Mouse (Mus musculus) G1E (cell line): ENCODE results near the gene Wnt11. TPM values are rescaled to one million over a fixed set of nuclear protein-coding genes. Genes with fewer than 3 reads are reported as not detected.

Experiments used
- ATAC-seq: 2 replicates; pipeline ENCODE4 v1.8.0; 2016; ENCODE audit warnings: mild to moderate bottlenecking; ENCODE audit not compliant: insufficient number of reproducible peaks, poor library complexity, low FRiP score, severe bottlenecking; ENCODE audit errors: extremely low read depth
- DNase-seq: peaks from one replicate; pipeline ENCODE4 v3.0.0; 2012; ENCODE audit warnings: low spot score
- H3K27me3 ChIP-seq: 2 replicates; pipeline ENCODE4 v1.6.1; 2012; ENCODE audit warnings: mild to moderate bottlenecking, low read length, inconsistent platforms; ENCODE audit not compliant: insufficient read depth
- H3K36me3 ChIP-seq: replicated peaks from 2 replicates; pipeline ENCODE3; 2012; ENCODE audit warnings: mild to moderate bottlenecking, inconsistent platforms
- H3K4me1 ChIP-seq: 2 replicates; pipeline ENCODE4 v1.6.1; 2012; ENCODE audit warnings: low read depth, low read length, inconsistent platforms, mixed read lengths; ENCODE audit not compliant: insufficient read depth
- H3K4me3 ChIP-seq: 2 replicates; pipeline ENCODE4 v1.5.1; 2012; ENCODE audit warnings: low read depth, mild to moderate bottlenecking, inconsistent platforms, low read length, moderate library complexity, mixed read lengths
- H3K9me3 ChIP-seq: replicated peaks from 2 replicates; pipeline ENCODE4 v1.6.1; 2012; ENCODE audit warnings: inconsistent platforms
- CTCF ChIP-seq: IDR thresholded peaks from 2 replicates; pipeline ENCODE4 v1.5.1; 2012; ENCODE audit warnings: low read depth, low read length, inconsistent platforms, mixed read lengths
- GATA1 ChIP-seq: IDR thresholded peaks from 2 replicates; pipeline ENCODE4 v1.6.1; 2012; ENCODE audit warnings: borderline replicate concordance, low read length, inconsistent platforms, mixed read lengths
- GATA2 ChIP-seq: IDR thresholded peaks from 2 replicates; pipeline ENCODE4 v1.6.1; 2012; ENCODE audit warnings: low read depth, low read length, inconsistent platforms, borderline replicate concordance
- POLR2AphosphoS5 ChIP-seq: IDR thresholded peaks from 2 replicates; pipeline ENCODE4 v1.6.1; 2012; ENCODE audit warnings: low read depth, low read length, inconsistent platforms; ENCODE audit not compliant: insufficient replicate concordance
- TAL1 ChIP-seq: conservative IDR thresholded peaks from 2 replicates; pipeline ENCODE4 v1.6.1; 2012; ENCODE audit warnings: low read depth, low read length, inconsistent platforms, mixed read lengths
- polyA plus RNA-seq: library from polyadenylated mRNA; stranded (reverse); fragments of >175 nt; gene quantifications from 2 replicates; pipeline ENCODE4 v1.2.3, GENCODE M21; 2012
- total RNA-seq, 2 experiments: library from RNA; stranded (forward) in 1 of 2; stranded (reverse) in 1 of 2; fragments of 200-1000 nt in 1 of 2; fragments of >200 nt in 1 of 2; fragmentation: Nextera tagmentation in 1 of 2; gene quantifications; 2 replicates each; pipeline ENCODE4 v1.2.3; 2014 to 2017

The Wnt11 gene
- total and polyA plus RNA-seq, 3 experiments: not detected

DNA sequence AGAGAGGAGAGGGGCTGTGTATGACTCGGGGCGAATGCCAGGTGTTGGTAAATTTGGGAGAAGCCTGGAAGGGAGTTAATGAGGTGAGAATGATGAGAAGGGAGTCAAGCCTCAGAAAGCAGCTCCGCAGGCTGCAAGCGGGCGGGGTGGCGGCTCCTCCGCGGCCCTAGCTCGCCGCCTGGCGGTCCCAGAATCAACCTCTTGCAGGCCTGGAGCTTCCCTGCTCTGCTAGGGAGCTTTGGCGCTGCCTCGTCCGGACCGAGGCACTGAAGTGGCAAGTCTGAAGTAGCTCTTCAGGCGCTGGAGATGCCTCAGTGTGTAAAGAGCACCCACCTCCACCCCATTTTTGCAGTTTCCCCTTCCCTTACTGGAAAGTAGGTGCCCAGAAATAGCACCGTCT is 3.0 kb downstream of the Wnt11 start:
- DNase-seq (no peak), ATAC-seq (no peak)
- Histone ChIP-seq H3K36me3 (no peaks in the 10 kb centered on the region), H3K27me3 (peaks cover 57% of the 10 kb centered on the region), H3K4me3 (no peak overlapping the region), H3K4me1 (no peaks in the 10 kb centered on the region), H3K9me3 (no peaks in the 10 kb centered on the region)
- TF ChIP-seq TAL1 (no peak), CTCF (no peak), GATA2 (no peak), POLR2AphosphoS5 (no peak), GATA1 (no peak)

DNA sequence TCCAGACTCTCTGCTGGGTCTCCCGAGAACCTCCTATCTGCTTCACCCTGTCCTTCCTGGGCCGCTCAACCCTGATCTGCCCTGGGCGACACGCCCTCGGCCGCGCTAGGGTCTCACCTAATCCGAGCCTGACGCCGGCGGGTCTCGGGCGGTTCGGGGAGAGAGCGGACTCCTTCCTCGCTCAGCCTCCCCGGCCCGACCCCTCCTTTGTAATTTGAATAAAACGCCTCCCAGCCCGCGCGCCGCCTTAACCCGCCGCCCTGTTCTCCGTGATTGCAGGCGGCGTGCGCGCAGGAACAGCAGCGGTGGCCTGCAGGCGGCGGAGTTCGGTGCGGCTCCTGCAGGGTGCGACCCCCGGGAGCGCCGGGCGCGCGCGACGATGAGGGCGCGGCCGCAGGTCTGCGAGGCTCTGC is 3.8 kb downstream of the Wnt11 start:
- no peak for ATAC-seq
- Histone ChIP-seq H3K4me1 (no peaks in the 10 kb centered on the region), H3K4me3 (no peak overlapping the region), H3K9me3 (no peaks in the 10 kb centered on the region), H3K36me3 (no peaks in the 10 kb centered on the region), H3K27me3 (peaks cover 63% of the 10 kb centered on the region)
- TF ChIP-seq TAL1 (no peak), CTCF (no peak), GATA2 (no peak), POLR2AphosphoS5 (no peak), GATA1 (no peak)
- peak; percentile 16 for DNase-seq

DNA sequence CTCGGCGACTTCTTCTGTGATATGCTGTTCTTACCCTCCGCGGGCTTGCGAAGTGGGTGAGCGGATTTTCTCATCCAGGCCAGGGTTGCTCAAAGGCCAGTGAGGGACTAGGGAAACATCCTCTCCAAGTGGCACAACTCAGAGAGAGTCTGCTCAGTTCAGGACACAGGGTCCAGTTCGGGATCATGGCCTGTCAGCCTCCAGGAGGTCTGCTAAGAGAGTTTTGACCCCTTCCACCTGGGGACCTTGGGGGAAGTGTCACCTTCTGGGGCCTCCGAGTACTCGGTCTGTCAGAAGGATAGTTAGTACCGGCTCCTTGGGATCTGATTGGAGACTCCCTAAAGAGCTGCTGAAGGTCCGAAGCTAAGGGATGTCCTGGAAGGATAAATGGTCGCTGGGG is 4.4 kb downstream of the Wnt11 start:
- Histone ChIP-seq H3K36me3 (no peaks in the 10 kb centered on the region), H3K9me3 (no peaks in the 10 kb centered on the region), H3K27me3 (peaks cover 62% of the 10 kb centered on the region), H3K4me3 (no peak overlapping the region), H3K4me1 (no peaks in the 10 kb centered on the region)
- no peak for TF ChIP-seq POLR2AphosphoS5
- no peak for TF ChIP-seq TAL1
- no peak for TF ChIP-seq CTCF
- no peak for TF ChIP-seq GATA2
- no peak for TF ChIP-seq GATA1
- DNase-seq (no peak), ATAC-seq (no peak)

DNA sequence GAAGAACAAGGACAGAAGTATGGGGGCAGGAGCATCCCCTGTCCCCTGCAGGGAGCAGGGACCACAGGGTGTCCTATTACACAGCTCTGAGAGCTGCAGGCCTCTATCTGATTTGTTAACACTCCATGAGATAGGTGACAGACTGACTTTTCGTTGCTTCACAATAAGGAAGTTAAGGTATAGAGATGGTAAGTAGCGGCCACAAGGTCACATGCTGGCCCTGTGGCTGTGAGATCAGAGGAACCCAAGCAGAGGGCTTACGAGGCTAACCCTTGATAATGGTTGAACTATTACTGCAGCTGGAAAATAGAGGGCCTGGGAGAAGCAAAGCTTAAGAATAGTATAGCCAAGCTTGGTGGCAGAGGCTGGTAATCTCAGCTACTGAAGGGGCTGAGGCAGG is 5.9 kb downstream of the Wnt11 start:
- no peaks in the 10 kb centered on the region for H3K36me3 ChIP-seq
- TF ChIP-seq POLR2AphosphoS5: no peak
- TF ChIP-seq GATA2: no peak
- no peak for TF ChIP-seq TAL1
- TF ChIP-seq GATA1: no peak
- TF ChIP-seq CTCF: no peak
- no peak overlapping the region for H3K4me3 ChIP-seq
- no peak for ATAC-seq
- no peaks in the 10 kb centered on the region for H3K9me3 ChIP-seq
- H3K27me3 ChIP-seq: peaks cover 57% of the 10 kb centered on the region
- no peaks in the 10 kb centered on the region for H3K4me1 ChIP-seq
- DNase-seq: no peak

DNA sequence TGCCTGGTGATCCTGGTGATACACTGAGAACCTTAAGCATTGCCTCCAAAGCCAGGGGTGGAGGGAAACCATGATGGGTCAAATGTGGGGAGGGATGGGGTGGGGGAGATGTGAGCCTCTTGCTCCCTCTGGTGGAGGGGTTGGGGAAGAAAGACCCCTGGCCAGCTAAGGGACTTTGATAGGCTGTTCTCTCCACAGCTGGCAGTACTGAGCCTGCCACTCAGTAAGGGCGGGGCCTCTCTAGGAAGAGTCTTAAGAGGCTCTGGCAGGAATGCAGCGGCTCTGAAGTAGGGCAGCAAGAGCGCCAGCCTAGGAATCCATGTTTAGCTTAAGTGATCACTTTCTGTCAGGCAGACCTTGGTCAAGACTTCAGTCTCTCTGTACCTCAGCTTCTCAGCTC is 6.9 kb downstream of the Wnt11 start:
- no peaks in the 10 kb centered on the region for H3K4me1 ChIP-seq
- no peak for TF ChIP-seq TAL1
- no peak for TF ChIP-seq POLR2AphosphoS5
- no peak for TF ChIP-seq GATA2
- TF ChIP-seq CTCF: no peak
- no peak for TF ChIP-seq GATA1
- H3K27me3 ChIP-seq: peaks cover 47% of the 10 kb centered on the region
- ATAC-seq (no peak), DNase-seq (no peak)
- no peak overlapping the region for H3K4me3 ChIP-seq
- H3K9me3 ChIP-seq: no peaks in the 10 kb centered on the region
- H3K36me3 ChIP-seq: no peaks in the 10 kb centered on the region

DNA sequence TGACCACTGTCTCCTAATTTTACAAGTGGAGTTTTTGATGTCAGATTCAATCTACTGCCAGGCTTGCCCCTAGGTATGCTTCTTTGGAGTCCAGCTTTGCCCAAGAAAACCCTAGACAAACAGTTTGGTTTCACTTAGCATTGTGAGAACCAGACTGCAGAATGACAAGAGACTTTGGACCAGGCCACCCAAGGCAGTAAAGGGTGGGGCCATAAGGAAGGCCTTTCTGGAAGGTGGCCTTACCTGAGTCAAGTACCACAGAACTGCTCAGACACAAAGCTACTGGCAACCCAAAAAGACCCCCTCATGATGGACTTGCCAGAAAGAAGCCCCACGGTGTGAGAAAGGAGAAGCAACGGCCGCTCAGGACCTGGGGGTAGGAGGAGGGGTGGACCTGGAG is 8.1 kb downstream of the Wnt11 start:
- H3K27me3 ChIP-seq: peaks cover 42% of the 10 kb centered on the region

More for the DNA sequence above, 8.1 kb downstream of the Wnt11 start:
- Histone ChIP-seq H3K4me1 (no peaks in the 10 kb centered on the region), H3K4me3 (no peak overlapping the region), H3K36me3 (no peaks in the 10 kb centered on the region), H3K9me3 (no peaks in the 10 kb centered on the region)
- TF ChIP-seq GATA2 (no peak), TAL1 (no peak), GATA1 (no peak), CTCF (no peak), POLR2AphosphoS5 (no peak)
- no peak for DNase-seq
- ATAC-seq: no peak
